Mouse (Mus musculus) left cerebral cortex, adult 8-10 months (tissue): ENCODE data around the gene Gaa. TPM values are rescaled to one million over a fixed set of nuclear protein-coding genes. Genes with fewer than 3 reads are reported as not detected.
A peak's percentile ranks its signal among the peaks of the same experiment; 100 is the strongest.
"Not testable (repeated sequence)": the region's sequence is repeated elsewhere in the genome, so short reads cannot be mapped to it uniquely, and the experiment has no call there.

Experiments
- DNase-seq, 2 experiments: peaks; one replicate each; pipeline ENCODE4 v3.0.0; 2022; ENCODE audit warnings: low spot score in 2 of 2
- total RNA-seq, 4 experiments: library from RNA; stranded (reverse); gene quantifications; 2 replicates each; pipeline ENCODE4 v1.2.4; 2022

Gene Gaa
- total RNA-seq, 4 experiments from 2014 or later = 280 to 307 (median 295) TPM

DNA sequence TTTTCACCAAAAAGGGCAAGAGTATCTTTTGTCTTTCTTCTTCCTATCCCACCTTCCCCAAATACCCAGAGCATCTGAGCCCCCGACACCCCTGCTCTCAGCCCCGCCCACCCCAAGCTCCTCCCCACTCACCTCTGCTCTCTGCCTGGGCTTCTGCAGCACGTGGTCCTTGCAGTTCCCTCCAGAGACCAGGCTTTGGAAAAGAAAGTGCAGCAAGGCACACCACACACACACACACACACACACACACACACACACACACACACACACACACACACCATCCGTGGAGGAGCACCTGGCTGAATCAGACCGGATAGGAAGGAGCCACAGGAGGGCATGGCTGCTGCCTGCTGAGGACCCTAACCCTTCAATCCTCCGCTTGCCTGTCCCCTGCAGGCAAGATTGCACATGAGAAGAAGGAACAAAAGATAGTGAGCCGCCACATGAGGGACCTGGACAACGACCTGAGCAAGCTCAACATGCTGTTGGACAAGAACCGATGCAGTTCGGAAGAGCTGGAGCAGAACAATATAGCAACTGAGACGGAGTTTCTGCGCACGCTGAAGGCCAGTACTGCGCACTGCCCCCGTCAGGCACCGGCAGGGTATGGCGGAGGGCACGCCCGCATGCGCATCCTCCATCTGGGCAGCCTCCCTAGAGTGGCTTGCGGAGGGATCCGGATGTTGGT lies 14.7 kb upstream of the Gaa start:
- DNase-seq = no peak

DNA sequence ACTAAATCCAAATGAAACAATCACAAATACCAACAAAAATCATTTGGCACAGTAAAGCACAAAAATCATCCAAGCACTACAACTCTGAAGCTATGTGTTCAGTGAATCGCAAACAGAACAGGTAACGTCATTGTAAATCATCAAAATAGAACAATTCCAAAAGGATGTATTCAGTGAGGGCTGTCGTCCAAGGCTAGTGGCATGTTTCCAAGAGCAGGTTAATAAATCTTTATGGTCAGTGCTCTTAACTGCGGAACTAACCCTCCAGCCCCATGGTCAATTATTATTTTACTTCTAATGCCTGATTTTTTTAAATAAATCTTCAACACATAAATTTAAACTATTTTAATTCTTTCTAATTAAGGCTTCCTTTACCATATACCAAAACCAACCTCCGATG lies 11.1 kb upstream of the Gaa start:
- DNase-seq = not testable (repeated sequence)

DNA sequence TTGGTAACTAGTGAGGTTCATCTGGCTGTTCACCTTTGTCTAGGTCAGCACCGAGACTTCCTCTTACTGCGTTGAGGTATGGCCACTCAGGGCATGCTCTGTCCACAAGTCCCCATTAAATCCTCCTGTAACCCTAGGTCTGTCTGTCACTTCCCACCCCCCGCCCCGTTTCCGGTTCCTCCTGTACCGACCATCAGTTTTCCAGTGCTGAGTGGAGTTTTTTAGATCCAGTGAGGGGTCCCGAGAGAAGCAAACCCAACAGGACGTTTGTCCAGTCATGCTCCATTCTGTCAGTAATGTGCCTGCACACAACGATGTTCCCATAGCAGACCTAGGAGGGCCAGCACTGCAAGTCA lies 9.5 kb upstream of the Gaa start:
- no peak for DNase-seq

DNA sequence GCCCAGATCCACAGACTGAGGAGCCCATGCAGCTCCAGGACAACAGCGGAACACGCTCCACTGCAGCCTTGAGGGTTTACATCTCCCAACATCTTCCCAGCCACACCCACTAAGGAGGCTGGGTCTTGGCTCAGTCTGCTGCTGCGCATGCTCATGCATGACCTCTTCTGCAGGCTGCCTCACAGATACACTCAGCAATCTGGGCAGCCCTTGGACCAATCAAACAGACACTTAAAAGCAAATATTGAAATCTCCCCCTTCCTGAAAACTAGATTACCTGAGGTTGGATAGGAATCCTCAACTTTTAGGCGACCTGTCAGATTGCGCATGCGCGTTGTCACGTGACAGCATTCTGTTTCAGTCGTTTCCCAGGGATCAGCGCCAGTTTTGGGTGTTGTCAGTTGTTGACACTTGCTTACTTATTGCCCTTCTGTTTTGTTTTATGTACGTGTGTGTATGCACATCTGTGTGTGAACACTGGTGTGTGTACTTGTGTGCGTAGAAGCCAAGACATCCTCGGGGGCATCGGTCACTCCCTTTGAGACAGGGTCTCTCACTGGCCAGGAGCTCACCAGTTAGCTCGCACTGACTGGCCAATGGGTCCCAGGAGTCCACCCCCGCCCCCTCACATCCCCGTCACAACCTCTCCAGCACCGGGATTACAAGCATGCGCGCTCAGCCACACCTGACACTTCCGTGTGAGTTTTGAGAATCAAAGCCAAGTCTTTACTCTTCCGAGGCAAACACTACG lies 8.9 kb upstream of the Gaa start:
- peak; percentile 53 to 67 for DNase-seq

DNA sequence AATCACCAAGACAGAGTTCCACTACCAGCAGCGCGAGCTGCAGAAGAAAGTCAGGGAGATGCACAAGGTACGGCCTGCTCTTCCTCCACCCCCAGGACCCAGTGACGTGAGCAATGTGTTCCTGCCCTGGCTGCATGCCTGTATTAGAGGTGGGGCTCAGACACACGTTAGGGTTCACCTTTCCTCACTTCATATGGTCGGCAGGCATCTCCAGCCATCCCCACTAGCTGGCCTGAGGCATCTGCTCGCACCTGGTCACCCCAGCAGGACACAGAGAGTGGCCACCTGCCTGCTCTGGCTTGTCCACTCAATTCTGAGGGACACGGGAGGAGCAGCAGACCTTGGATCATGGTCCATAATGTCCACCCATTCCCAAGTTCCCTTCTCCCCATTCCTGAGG lies 7.7 kb upstream of the Gaa start:
- no peak for DNase-seq

DNA sequence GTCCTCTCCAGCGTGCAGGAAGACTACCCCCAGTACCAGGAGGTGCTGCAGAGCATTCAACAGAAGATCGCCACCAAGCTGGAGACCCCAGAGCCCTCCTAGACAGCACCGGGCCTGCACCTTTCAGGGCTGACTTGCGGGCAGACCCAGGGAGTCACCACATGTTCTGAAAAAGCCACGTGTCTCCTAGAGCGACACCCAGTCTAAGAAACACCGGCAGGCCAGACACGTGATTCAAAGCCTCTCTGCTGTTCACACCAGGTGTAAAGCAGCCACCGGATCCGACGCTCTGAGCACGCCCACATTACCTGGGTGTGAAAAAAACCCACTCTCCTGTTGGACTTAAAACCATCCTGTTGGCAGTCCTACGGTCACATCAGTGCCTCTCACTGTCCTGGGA lies 3.3 kb upstream of the Gaa start:
- DNase-seq = no peak

DNA sequence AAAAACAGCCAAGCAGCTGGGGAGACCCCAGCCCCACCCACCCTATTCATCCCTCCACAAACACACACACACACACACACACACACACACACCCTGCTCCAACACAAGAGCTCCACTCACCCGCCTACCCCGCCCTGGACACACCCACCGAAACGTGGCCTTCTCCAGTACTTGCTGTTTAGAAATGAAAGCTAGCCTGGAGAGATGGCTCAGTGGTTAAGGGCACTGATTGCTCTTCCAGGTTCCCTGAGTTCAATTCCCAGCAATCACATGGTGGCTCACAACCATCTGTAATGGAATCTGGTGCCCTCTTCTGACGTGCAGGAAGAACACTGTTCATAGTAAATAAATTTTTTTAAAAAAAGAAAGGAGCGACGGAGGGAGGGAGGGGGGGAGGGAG lies 1.9 kb upstream of the Gaa start:
- no peak for DNase-seq

DNA sequence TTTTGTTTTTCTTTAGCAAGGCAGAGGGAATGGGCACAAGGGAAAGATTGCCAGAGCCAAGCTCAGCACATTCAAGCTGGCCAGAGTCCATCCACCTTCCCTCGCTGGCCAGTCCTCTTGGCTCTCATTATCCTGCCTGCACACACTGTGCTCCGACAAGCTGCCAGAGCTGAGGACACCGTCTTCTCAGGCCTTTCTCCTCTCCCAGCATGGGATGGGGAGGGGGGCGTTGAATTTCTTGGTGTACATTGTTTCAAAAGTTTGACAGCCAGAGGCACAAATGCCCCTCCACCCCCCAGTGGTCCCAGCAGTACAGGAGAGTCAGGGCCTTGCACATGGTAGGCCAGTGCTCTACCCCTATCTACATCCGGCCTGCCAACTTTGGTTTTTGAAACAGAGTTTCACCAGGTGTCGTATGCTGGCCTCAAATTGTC lies 429 bp upstream of the Gaa start:
- peak in 1 of 2 experiments; percentile 52 for DNase-seq

DNA sequence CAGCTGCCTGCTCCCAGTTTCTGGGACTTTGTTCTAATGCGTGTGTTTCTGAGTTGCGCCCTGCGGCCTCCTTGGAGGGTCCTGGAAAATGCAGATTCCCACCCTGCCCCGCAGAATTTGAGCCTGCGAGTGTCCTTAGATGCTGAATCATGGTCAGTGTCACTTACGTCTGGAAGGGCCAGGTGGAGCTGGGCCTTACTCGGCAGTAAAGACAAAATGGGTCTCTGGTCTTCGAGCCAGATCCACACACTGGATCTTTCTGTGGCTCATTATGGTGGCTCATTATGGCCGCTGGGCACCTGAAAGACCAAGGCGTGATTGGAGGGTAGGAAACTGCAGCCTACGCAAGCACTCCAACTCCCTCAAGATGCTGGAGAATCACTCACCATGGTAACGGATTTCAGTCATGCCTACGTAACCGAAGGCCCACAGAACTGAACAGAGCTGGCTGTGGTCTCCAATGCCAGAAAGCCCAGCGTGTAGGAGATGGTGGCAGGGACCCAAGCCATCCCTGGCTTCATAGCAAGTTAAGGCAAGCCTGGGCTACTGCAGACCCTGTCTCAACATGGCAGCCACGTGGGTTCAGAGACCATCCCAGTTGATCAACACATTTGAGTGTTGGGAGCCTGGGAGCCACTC lies 989 bp downstream of the Gaa start:
- peak; percentile 44 to 79 for DNase-seq

DNA sequence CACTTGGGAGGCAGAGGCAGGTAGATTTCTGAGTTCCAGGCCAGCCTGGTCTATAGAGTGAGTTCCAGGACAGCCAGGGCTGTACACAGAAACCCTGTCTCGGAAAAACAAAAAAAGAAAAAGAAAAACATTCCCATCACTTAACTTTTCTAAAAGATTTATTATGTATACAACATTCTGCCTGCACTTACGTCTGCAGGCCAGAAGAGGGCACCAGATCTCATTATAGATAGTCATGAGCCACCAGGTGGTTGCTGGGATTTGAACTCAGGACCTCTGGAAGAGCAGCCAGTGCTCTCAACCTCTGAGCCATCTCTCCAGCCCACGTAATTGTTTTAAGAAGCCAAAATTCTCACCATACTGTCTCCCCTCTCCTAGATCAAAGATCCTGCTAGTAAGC lies 4.8 kb downstream of the Gaa start:
- not testable (repeated sequence) for DNase-seq

DNA sequence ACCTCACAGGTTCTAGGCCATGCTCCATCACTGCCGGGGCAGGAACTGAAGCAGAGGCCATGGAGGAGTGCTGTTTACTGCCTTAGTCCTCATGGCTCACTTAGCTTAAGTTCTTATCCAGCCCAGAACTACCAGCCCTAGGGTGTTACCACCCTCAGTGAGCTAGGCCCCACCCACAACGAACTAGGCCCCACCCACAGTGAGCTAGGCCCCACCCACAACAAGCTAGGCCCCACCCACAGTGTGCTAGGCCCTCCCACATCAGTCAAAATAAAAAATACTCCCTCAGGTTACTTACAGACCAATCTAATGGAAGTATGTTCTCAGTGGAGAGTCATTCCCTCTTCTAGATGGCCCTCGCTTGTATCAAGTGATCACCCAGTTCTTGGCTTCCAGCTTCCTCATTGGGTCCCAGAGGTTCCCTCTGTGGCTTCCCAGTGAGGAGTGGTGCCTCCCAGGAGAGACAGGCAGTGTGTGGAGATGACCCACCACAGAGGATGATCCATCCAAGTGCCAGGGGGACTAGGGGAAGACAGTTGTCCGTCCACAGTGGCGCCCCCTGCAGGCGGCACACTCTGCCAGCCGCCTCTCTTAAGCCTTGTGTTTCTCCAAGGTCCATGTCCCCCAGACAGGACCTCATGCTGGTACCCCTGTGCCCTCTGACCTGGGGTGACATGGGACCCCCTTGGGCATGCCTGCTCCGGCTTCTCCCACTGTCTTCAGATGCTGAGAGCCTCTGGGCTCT lies 5.7 kb downstream of the Gaa start:
- DNase-seq = no peak

DNA sequence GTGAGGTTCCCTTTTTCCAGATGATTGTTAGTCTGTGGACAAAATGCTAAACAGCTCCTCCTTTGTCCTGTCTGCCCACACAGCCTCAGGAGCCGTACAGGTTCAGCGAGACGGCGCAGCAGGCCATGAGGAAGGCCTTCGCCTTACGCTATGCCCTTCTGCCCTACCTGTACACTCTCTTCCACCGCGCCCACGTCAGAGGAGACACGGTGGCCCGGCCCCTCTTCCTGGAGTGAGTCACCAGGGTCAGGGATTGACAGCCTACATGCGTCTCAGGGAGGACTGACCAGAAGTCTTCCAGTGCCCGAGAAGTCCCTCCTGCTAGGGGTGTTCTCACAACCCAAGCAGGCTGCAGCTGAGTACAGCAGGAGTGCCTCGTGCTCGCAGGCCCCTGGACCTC lies 13.3 kb downstream of the Gaa start:
- no peak for DNase-seq

DNA sequence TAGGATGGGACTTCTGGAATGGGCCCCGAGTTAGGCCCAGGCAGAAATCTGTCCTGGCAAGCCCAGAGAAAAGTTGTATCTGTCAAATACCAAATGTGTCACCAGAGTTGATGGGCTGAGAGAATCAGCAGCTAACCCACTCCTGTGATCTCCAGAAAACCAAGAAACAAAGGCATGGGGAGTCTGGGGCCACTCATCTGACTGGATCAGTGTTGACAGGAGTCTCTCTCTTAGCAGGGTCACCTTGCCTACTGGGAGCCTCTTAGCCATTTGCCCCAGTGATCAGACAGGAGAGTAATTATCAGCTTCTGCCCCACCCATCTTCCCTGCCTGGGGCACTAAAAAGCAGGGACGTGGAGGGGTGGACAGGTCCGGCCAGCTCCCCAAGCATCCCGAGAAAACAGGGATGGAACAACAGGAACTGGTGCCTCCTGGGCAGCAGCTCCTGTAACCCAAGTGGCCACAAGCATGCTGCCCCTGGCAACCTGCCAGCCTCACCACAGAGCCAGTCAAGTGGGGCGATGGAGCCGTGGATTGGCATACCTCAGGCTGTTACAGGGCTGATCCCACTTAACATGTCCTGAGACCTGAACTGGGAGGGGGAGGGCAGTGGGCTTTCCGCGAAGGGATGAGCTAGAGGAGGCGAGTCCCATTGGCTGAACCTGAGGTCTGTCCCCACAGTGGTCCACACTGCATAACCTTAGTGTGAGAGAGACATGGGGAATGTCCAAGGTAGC lies 18.3 kb downstream of the Gaa start:
- no peak for DNase-seq

DNA sequence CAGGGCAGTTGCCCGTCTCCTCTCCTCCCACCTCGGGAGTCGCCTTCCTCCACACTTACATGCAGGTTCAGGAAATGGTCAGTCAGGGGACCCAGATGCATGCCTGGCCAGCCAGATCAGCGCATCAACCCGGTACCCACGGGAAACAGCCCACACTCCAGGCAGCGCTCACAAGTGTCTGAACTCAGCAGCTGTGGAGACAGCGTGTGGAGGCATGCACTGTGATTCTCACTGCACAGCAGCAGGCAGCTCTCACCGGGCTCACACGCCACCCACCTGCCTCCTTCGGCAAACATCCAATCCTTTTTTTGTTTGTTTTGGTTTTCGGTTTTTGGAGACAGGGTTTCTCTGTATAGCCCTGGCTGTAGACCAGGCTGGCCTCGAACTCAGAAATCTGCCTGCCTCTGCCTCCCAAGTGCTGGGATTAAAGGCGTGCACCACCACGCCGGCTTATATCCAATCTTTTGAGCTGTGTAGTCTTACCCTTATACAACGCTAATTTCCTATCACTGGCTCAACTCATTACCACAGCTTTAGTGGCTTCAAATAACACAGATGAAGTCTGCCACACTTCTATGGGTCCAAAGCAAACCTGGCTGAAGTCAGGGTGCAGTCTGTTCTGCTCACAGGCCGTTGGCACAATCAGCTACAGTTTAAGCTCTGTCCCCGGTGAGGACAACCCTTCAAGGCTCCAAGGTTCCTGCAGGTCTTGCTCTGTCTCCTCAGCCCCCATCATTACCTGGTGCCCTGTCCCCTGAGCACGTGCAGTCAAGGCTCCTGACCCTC lies 19.7 kb downstream of the Gaa start:
- DNase-seq = no peak

DNA sequence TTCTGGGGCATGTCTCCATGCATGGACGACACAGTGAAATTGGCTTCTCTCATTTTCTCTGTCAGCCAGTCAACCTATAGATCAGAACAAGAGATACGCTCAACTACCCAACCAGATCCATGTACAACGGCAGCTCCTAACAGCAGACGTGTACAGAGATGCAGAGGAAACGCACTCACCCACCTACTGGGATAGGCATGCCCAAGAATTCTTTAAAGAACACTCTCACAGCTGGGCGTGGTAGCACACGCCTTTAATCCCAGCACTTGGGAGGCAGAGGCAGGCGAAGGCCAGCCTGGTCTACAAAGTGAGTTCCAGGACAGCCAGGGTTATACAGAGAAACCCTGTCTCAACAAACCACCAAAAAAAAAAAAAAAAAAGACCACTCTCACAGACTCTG lies 25.2 kb downstream of the Gaa start:
- not testable (repeated sequence) for DNase-seq

DNA sequence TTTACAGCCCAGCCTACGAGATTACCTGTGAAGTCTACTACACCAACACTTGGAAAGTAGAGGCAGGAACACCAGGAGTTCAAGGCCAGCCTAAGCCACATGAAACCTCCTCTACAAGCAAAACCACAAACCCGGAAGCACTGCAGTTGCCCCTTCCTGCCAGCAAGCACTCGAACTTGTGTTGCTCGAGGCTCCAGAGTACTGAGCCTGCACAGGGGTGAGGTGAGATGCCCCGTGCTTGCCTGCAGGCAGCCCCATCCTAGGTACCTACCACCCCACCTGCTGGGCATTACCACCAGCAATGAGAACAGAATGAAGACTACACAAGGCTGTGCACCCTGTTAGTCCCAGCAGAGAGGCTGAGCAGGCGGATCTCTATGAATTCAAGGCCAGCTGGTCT lies 30.3 kb downstream of the Gaa start:
- DNase-seq = no peak

DNA sequence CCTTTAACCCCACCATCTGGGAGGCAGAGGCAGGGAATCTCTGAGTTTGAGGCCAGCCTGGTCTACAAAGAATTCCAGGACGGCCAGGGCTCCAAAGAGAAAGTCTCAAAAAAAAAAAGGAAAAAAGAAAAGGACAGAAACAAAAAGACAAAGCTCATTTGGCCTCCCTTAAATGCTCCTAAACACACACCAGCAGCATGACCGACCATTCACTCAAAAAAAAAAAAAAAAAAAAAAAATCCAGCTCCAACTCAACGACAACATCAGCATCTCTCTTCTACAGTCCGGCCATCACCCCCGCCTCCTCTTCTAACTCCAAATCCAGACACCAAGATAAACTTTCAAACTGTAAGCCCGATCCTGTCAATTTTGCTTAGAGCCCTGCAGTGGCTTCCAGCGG lies 31.2 kb downstream of the Gaa start:
- no peak for DNase-seq

DNA sequence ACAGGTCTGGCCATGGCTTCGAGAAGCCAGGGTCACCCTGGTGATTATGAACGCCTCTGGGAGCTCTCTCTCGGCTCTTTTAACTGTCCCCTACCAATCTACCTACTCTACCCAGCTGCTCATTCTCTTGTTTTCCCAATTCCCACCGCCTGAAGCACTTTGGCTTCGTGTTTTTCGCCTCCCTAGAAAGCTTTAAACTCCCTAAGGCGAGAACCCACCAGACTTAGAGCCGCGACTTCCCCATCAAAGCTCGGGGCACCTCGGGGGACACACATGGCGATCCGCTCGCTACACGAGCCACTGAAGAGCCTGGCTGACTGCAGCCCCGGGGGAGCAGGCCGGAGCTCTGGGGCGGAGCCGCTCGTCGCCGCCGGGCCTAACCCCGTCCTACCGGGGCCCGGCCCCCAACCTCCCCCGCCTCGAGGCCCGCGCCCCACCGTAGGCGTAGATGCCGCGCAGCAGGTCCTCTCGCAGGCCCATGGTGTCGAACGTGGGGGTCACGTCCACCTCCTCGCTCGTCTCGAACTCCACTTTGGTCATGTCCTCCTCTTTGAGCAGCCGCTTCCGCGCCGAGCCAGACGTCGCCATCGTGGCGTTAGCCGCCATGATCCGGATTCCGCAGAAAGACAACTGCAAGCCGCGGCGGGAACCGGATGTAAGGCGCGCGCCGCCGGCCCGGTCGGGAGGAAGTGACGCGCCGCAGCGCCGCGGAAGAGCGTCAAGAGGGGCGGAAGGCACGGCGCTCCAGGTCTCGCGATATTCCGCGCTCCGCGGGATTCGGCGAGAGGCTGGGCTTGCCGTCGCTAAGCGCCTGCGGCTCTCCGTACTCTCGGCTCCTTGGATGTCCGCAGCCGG lies 31.9 kb downstream of the Gaa start, which contains the start of gene Eif4a3:
Gene Eif4a3, minus strand, starts transcription at position 699 of the 855 bp plus-strand sequence.
- DNase-seq = peak; percentile 88 to 90

DNA sequence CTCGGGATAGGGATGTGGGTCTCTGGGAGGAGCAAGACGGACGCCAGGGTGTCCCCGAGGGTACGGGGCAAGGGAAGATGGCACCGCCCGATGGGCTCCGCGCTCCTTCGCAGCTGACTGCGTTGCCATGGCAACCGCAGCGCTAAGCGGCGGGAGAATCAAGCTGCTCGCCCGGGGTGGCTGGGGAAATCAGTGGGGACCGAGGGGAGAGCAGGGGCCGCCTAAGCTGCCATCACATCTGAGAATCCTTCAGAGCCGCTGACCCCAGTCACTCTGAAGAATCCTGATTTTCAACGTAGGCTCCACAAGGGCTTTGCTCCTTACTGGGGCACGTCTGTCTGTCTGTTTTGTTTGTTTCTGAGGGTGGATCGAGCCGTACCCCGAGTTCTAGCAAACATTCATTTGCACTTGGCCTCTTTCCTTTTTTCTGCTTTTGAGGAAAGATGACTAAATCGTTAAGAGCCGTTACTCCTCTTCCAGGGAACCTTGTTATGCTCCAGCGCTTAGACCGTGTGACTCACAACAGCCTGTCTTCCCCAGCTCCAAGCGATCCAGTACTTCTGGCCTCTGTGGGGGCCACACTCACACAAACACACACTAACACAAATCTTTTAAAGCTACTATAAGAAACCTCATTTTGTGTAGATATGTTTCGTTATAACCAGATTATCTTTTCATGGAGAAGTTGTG lies 32.7 kb downstream of the Gaa start:
- no peak for DNase-seq
